Mouse (Mus musculus): ENCODE measurements around the gene Hic1. TPM values are rescaled to one million over a fixed set of nuclear protein-coding genes. Genes with fewer than 3 reads are reported as not detected.

Gene Hic1
- polyA plus RNA-seq, 1 experiment from 2014 or later, result 1.8 TPM

DNA sequence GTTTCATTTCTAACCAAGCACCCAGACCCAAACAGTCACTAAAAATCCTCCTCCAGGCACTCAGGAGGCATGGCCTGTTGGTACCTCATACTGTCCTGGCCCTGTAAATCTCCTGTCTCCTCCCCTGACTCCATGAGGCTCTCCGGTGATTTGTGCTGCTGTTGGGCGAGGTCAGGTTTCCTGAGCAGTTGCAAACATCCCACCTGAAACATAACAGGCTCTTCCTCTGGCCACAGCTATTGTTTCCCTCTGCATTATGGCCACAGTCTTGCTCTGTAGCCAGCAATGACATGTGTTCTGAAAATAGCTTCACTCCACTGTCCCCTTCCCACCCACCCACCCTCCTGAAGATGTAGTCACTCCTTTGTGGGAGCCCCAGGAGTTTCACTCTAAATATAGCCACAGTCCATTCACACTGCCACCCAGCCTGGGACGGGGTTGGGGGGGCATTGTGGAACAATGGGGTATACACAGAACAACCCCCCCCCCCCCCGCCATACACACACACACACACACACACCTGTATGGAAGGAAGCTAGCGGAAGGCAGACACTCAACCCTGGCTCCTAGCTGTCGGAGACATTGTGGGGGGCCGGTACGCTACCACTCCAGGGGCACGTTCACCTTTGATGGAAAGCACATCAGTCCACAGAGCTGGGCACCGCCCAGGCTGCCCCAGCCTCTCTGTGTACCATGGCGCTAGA is 20.8 kb downstream of the Hic1 start:
- Histone ChIP-seq H3K36me3 (ENCODE audit: control insufficient read depth, insufficient read depth, low read length) (0 out of 2 replicates have a peak, but pooled peaks cover 3% of the 10 kb centered on the region), H3K27ac (ENCODE audit: low read length) (peak overlapping the region; percentile 77), H3K4me2 (ENCODE audit: low read length) (no peak overlapping the region), H3K9me3 (replicated peaks; ENCODE audit: control insufficient read depth, low read length, poor library complexity, severe bottlenecking) (no peaks in the 10 kb centered on the region), H3K4me3 (ENCODE audit: low read depth, low read length) (no peak overlapping the region), H3K27me3 (ENCODE audit: control insufficient read depth, insufficient read depth, low read depth, low read length) (no peaks in the 10 kb centered on the region), H3K9ac (ENCODE audit: low read depth, low read length) (no peak overlapping the region), H3K4me1 (ENCODE audit: control insufficient read depth, insufficient read depth, low read length) (peaks cover 10% of the 10 kb centered on the region)
- WGBS, result 90% methylated on average over 10 of the region's 11 CpGs
- ATAC-seq, result no peak

DNA sequence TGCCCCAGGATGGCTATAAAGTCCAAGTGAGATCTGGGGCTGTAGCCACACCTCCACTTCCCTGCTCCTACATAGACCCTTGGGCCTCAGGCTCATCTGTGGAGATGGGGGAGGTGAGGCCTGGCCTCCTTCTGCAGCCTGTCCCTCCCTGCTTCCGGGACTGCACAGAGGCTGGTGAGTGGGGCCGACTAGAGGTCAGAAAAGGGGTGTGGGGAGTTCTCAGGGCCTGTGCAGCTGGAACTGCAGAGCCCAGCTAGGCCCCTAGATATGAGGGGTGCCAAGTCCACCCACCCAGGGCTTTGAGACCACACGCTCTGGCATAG is 21.5 kb downstream of the Hic1 start:
- no peak for ATAC-seq
- no peak overlapping the region for H3K9ac ChIP-seq (ENCODE audit: low read depth, low read length)
- peak overlapping the region; percentile 77 for H3K27ac ChIP-seq (ENCODE audit: low read length)
- H3K36me3 ChIP-seq (ENCODE audit: control insufficient read depth, insufficient read depth, low read length), result peaks cover 8% of the 10 kb centered on the region; the same call in 1 of the 2 replicates
- H3K27me3 ChIP-seq (ENCODE audit: control insufficient read depth, insufficient read depth, low read depth, low read length), result no peaks in the 10 kb centered on the region
- no peaks in the 10 kb centered on the region for H3K9me3 ChIP-seq (replicated peaks; ENCODE audit: control insufficient read depth, low read length, poor library complexity, severe bottlenecking)
- 51% methylated on average over 3 of the region's 3 CpGs for WGBS
- no peak overlapping the region for H3K4me3 ChIP-seq (ENCODE audit: low read depth, low read length)
- no peak overlapping the region for H3K4me2 ChIP-seq (ENCODE audit: low read length)
- H3K4me1 ChIP-seq (ENCODE audit: control insufficient read depth, insufficient read depth, low read length), result peaks cover 10% of the 10 kb centered on the region

GRCm38 (mm10) chr11:75147106-75147845 is 22.0 kb downstream of the Hic1 start:
- Histone ChIP-seq H3K9ac (ENCODE audit: low read depth, low read length) (0 out of 2 replicates have a peak overlapping the region, but pooled peaks have one; percentile 38), H3K27me3 (ENCODE audit: control insufficient read depth, insufficient read depth, low read depth, low read length) (no peaks in the 10 kb centered on the region), H3K4me3 (ENCODE audit: low read depth, low read length) (no peak overlapping the region), H3K4me2 (ENCODE audit: low read length) (no peak overlapping the region), H3K4me1 (ENCODE audit: control insufficient read depth, insufficient read depth, low read length) (peaks cover 10% of the 10 kb centered on the region), H3K27ac (ENCODE audit: low read length) (peak overlapping the region; percentile 77), H3K36me3 (ENCODE audit: control insufficient read depth, insufficient read depth, low read length) (peaks cover 8% of the 10 kb centered on the region; the same call in 1 of the 2 replicates), H3K9me3 (replicated peaks; ENCODE audit: control insufficient read depth, low read length, poor library complexity, severe bottlenecking) (no peaks in the 10 kb centered on the region)
- 46% methylated on average over 11 of the region's 11 CpGs for WGBS
- peak; percentile 72; the same call in 1 of the 2 replicates for ATAC-seq

GRCm38 (mm10) chr11:75145841-75146240 is 23.5 kb downstream of the Hic1 start:
- no peaks in the 10 kb centered on the region for H3K27me3 ChIP-seq (ENCODE audit: control insufficient read depth, insufficient read depth, low read depth, low read length)
- no peak overlapping the region for H3K9ac ChIP-seq (ENCODE audit: low read depth, low read length)
- ATAC-seq, result no peak
- no peaks in the 10 kb centered on the region for H3K9me3 ChIP-seq (replicated peaks; ENCODE audit: control insufficient read depth, low read length, poor library complexity, severe bottlenecking)
- H3K27ac ChIP-seq (ENCODE audit: low read length), result no peak overlapping the region
- H3K36me3 ChIP-seq (ENCODE audit: control insufficient read depth, insufficient read depth, low read length), result peaks cover 8% of the 10 kb centered on the region; the same call in 1 of the 2 replicates
- H3K4me1 ChIP-seq (ENCODE audit: control insufficient read depth, insufficient read depth, low read length), result peaks cover 10% of the 10 kb centered on the region
- 88% methylated on average over 2 of the region's 2 CpGs for whole genome bisulfite sequencing
- no peak overlapping the region for H3K4me2 ChIP-seq (ENCODE audit: low read length)
- H3K4me3 ChIP-seq (ENCODE audit: low read depth, low read length), result no peak overlapping the region

- no peaks in the 10 kb centered on the region for H3K9me3 ChIP-seq (replicated peaks; ENCODE audit: control insufficient read depth, low read length, poor library complexity, severe bottlenecking)
- 94% methylated on average over 4 of the region's 4 CpGs for WGBS
- ATAC-seq, result no peak
- no peak overlapping the region for H3K4me3 ChIP-seq (ENCODE audit: low read depth, low read length)
- H3K36me3 ChIP-seq (ENCODE audit: control insufficient read depth, insufficient read depth, low read length), result peaks cover 8% of the 10 kb centered on the region; the same call in 1 of the 2 replicates
- no peaks in the 10 kb centered on the region for H3K27me3 ChIP-seq (ENCODE audit: control insufficient read depth, insufficient read depth, low read depth, low read length)
- H3K4me2 ChIP-seq (ENCODE audit: low read length), result no peak overlapping the region
- H3K27ac ChIP-seq (ENCODE audit: low read length), result no peak overlapping the region
- H3K4me1 ChIP-seq (ENCODE audit: control insufficient read depth, insufficient read depth, low read length), result peaks cover 8% of the 10 kb centered on the region
- H3K9ac ChIP-seq (ENCODE audit: low read depth, low read length), result no peak overlapping the region
Observed at GRCm38 (mm10) chr11:75142749-75143148, 26.6 kb downstream of the Hic1 start.

- no peak overlapping the region for H3K4me3 ChIP-seq (ENCODE audit: low read depth, low read length)
- H3K9me3 ChIP-seq (replicated peaks; ENCODE audit: control insufficient read depth, low read length, poor library complexity, severe bottlenecking), result no peaks in the 10 kb centered on the region
- ATAC-seq, result no peak
- no peak overlapping the region for H3K9ac ChIP-seq (ENCODE audit: low read depth, low read length)
- peaks cover 8% of the 10 kb centered on the region; the same call in 1 of the 2 replicates for H3K36me3 ChIP-seq (ENCODE audit: control insufficient read depth, insufficient read depth, low read length)
- H3K27me3 ChIP-seq (ENCODE audit: control insufficient read depth, insufficient read depth, low read depth, low read length), result no peaks in the 10 kb centered on the region
- peaks cover 2% of the 10 kb centered on the region for H3K4me1 ChIP-seq (ENCODE audit: control insufficient read depth, insufficient read depth, low read length)
- H3K27ac ChIP-seq (ENCODE audit: low read length), result no peak overlapping the region
- H3K4me2 ChIP-seq (ENCODE audit: low read length), result no peak overlapping the region
- WGBS, result 60% methylated on average over 1 of the region's 1 CpGs
Observed at GRCm38 (mm10) chr11:75141913-75142312, 27.4 kb downstream of the Hic1 start.

GRCm38 (mm10) chr11:75141038-75141437 is 28.3 kb downstream of the Hic1 start:
- WGBS, result 85% methylated on average over 3 of the region's 3 CpGs
- H3K4me3 ChIP-seq (ENCODE audit: low read depth, low read length), result no peak overlapping the region
- H3K4me2 ChIP-seq (ENCODE audit: low read length), result no peak overlapping the region
- no peak overlapping the region for H3K9ac ChIP-seq (ENCODE audit: low read depth, low read length)
- peaks cover 8% of the 10 kb centered on the region; the same call in 1 of the 2 replicates for H3K36me3 ChIP-seq (ENCODE audit: control insufficient read depth, insufficient read depth, low read length)
- ATAC-seq, result no peak
- no peaks in the 10 kb centered on the region for H3K9me3 ChIP-seq (replicated peaks; ENCODE audit: control insufficient read depth, low read length, poor library complexity, severe bottlenecking)
- H3K27me3 ChIP-seq (ENCODE audit: control insufficient read depth, insufficient read depth, low read depth, low read length), result no peaks in the 10 kb centered on the region
- H3K4me1 ChIP-seq (ENCODE audit: control insufficient read depth, insufficient read depth, low read length), result no peaks in the 10 kb centered on the region
- no peak overlapping the region for H3K27ac ChIP-seq (ENCODE audit: low read length)

- WGBS, result 90% methylated on average over 5 of the region's 5 CpGs
- Histone ChIP-seq H3K4me1 (ENCODE audit: control insufficient read depth, insufficient read depth, low read length) (no peaks in the 10 kb centered on the region), H3K27me3 (ENCODE audit: control insufficient read depth, insufficient read depth, low read depth, low read length) (no peaks in the 10 kb centered on the region), H3K9me3 (replicated peaks; ENCODE audit: control insufficient read depth, low read length, poor library complexity, severe bottlenecking) (no peaks in the 10 kb centered on the region), H3K27ac (ENCODE audit: low read length) (no peak overlapping the region), H3K4me3 (ENCODE audit: low read depth, low read length) (no peak overlapping the region), H3K36me3 (ENCODE audit: control insufficient read depth, insufficient read depth, low read length) (peaks cover 8% of the 10 kb centered on the region; the same call in 1 of the 2 replicates), H3K4me2 (ENCODE audit: low read length) (no peak overlapping the region), H3K9ac (ENCODE audit: low read depth, low read length) (no peak overlapping the region)
- no peak for ATAC-seq
Observed at GRCm38 (mm10) chr11:75140431-75140830, 28.9 kb downstream of the Hic1 start.
